Mouse (Mus musculus) gastrocnemius, postnatal 14 days (tissue): ENCODE measurements around the gene Ankrd11. TPM values are rescaled to one million over a fixed set of nuclear protein-coding genes. Genes with fewer than 3 reads are reported as not detected.
"Not testable (repeated sequence)": the region's sequence is repeated elsewhere in the genome, so short reads cannot be mapped to it uniquely, and the experiment has no call there.

Source experiments
- DNase-seq: peaks from one replicate; pipeline ENCODE4 v3.0.0; 2021; ENCODE audit warnings: mixed read lengths
- intact Hi-C: fragments of 180-260 bp; cut with DNase I; formaldehyde crosslinking; loops from one replicate; pipeline ENCODE4 v1.15.1; 2025; ENCODE audit warnings: low total_unique reads
- long read RNA-seq, 2 experiments: library from polyadenylated mRNA; stranded (forward); transcript quantifications; one replicate each; pipeline ENCODE4 v2.0.0; 2021
- total RNA-seq, 2 experiments: library from RNA; stranded (reverse); gene quantifications; 2 replicates each; pipeline ENCODE4 v1.2.3; 2021

Gene Ankrd11
- 10 to 100 TPM; 40.2 to 43.2 TPM for total RNA-seq
- long read RNA-seq, experiment 1, partial matches to known transcripts: 21 of 29 reads
- long read RNA-seq, experiment 1, other reads (novel, unspliced or antisense): 7 of 29 reads
- long read RNA-seq, experiment 2, partial matches to known transcripts: 28 of 34 reads
- long read RNA-seq, experiment 2, other reads (novel, unspliced or antisense): 5 of 34 reads

DNA sequence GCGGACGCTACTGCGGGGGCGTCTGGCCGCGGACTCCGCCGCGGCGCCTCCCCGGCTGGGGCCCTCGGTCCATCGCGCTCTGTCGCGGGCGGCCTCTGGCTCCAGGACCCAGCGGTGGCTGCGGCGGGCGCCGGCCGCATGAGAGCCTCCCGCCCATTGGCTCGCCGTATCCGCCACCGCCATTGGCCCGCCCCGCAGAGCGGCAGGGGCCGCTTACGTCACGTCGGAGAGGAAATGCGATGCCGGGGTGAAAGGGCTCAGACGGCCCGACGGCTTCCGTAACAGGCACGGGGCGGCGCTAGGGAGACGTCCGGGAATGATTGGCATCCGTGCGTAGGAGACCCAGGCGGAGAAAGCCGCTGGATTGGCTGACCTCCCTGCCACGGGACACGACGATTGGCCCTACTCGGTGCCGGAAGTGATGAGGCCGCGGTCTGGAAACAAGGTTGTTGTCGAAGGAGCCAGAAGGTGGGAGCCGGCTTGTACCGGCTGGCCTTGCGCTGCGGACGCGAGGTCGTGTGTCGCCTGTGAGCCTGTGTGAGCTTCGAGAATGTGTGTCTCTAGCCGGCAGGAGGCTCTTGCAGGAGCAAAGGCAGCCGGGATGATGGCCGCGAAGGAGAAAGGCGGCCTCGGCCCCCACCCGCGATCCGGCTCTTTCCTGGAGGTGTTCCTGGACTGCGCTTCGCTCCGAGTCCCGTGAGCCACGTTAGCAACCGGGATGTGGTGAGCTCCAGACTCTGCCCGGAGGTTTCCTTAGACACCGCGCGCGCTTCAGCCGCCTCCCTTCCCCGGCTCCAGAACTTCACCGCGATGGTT lies at the start of gene Ankrd11:
Gene Ankrd11 (minus strand): TSS at position 120 of the 816 bp plus-strand sequence.
- DNase-seq: peak; percentile 100
- intact Hi-C loops: no loop called here

DNA sequence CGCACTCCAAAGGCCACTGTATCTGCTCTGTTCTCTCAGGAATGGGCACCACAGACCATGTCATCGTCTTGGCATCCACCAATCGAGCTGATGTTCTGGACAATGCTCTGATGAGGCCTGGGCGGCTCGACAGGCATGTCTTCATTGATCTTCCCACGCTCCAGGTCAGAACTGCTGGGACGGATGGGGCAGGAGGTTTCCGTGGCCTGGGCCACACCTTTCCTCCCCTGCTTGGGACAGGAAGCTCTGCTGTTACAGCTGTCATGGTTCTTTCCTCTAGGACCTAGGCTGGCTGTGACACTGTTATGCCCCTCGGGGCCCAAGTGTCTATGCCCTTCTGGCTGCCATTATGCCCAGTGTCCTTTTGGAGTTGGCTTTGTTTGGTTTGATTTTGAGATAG lies 45.2 kb upstream of the Ankrd11 start:
- intact Hi-C loops: no loop called here

GRCm38 (mm10) chr8:123083610-123084009 lies 41.5 kb upstream of the Ankrd11 start:
- DNase-seq: no peak
- intact Hi-C loops: no loop called here

More for the DNA sequence above, 45.2 kb upstream of the Ankrd11 start:
- no peak for DNase-seq

- intact Hi-C loops: no loop called here
- DNase-seq: no peak
Measured at GRCm38 (mm10) chr8:123082993-123083392, 40.9 kb upstream of the Ankrd11 start.

GRCm38 (mm10) chr8:123077213-123077612 lies 35.1 kb upstream of the Ankrd11 start:
- no peak for DNase-seq
- intact Hi-C loops: no loop called here

DNA sequence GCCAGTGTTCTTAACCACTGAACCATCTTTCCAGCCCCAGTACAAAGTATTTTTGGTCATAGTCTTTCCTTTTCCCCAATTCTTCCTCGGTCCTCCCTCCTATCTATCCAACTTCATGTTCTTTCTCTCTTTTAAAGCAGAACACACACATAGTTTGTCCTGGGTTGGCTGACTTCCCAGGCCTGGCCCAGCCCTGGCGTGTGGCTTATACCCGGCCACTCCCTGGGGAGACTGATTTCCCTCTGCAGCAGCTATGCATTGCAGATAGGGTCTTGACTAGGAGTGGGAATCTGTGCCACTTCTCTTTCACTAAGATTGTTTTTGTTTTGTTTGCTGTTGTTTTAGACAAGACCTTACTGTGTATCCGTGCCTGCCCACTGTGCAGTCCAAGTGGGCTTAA lies 29.1 kb upstream of the Ankrd11 start:
- DNase-seq: no peak
- intact Hi-C loops: no loop called here

DNA sequence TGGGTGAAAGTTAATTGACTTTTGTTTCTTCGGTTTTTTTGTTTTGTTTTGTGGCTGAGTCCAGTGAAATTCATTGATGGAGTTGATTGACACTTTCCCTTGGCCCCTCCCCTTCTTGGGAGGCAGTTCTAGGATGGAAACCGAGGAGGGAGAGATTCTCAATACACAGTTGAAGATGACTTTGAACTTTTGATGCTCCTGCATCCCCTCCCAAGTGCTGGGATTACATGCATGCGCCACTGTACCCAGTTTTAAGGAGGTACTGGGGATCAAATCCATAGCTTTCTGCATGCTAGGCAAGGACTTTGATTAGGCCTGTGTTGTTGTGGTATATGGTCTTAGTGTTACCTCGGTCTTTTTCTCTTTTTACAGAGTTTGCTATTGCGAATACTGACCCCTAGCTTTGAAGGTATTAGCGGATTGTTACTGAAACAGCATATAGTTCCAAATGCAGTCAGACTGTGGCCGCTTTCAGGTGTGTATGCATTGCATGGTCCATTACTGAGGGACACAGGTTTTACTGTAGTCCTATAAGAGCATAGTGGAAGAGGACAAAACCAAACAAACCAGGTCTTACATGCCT lies 24.1 kb upstream of the Ankrd11 start:
- intact Hi-C loops: no loop called here
- DNase-seq: no peak

GRCm38 (mm10) chr8:123065214-123066100 lies 23.4 kb upstream of the Ankrd11 start:
- DNase-seq: peak; percentile 96

DNA sequence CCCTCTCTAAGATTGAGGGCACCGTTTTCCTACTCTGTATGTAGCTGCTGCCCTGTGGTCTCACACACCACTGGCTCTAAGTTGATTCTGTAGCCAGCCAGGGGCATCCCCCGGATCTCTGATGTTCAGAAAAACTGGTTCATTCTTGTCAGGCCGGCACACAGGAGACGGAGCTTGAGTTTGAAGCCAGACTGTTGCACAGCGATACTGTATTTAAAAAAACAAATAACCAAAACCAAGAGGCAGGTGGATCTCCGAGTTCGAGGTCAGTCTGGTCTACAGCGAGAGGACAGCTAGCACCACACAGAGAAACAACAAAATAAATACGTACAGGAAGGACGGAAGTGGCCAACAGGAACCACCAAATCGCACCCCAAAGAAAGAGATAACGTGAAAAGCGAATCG lies 22.7 kb upstream of the Ankrd11 start:
- peak; percentile 7 for DNase-seq
- intact Hi-C loops: loop anchor here (2.0 kb wide), 1 partner anchor 158 kb away; no protein-coding TSS in a partner anchor

More at GRCm38 (mm10) chr8:123065214-123066100, 23.4 kb upstream of the Ankrd11 start:
- intact Hi-C loops: loop anchor here (2.0 kb wide), 1 partner anchor 159 kb away; no protein-coding TSS in a partner anchor

GRCm38 (mm10) chr8:123064072-123064471 lies 22.0 kb upstream of the Ankrd11 start:
- peak; percentile 12 for DNase-seq
- intact Hi-C loops: loop anchor here (2.0 kb wide), 1 partner anchor 157 kb away; no protein-coding TSS in a partner anchor

GRCm38 (mm10) chr8:123062721-123063120 lies 20.6 kb upstream of the Ankrd11 start, which contains the start of gene Spg7:
Gene Spg7, plus strand, starts transcription at chr8:123062942.
- DNase-seq: no peak
- intact Hi-C loops: no loop called here

DNA sequence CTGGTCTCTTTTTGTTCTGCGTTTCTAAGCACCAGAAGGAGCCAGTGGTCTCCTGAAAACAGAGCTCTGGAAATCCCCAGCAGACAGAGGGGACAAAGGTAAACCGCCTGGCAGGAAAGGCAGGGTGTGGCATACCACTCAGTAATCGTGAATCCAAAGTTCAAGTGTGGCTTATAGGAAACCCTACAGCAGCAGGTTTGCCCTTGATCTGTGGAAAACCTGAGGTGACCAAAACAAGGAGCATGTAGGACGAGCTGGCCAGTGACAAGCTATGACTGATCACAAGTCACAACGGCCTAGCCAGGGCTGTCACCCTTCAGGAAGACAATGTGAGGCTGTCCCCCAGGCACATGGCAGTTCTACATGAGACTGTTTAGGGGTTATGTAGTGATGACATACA lies 9.4 kb upstream of the Ankrd11 start:
- intact Hi-C loops: no loop called here
- no peak for DNase-seq

- intact Hi-C loops: loop anchor here (5.0 kb wide), 1 partner anchor 131 kb away; no protein-coding TSS in a partner anchor
- DNase-seq: no peak
Measured at GRCm38 (mm10) chr8:123048402-123048801, 6.3 kb upstream of the Ankrd11 start.

DNA sequence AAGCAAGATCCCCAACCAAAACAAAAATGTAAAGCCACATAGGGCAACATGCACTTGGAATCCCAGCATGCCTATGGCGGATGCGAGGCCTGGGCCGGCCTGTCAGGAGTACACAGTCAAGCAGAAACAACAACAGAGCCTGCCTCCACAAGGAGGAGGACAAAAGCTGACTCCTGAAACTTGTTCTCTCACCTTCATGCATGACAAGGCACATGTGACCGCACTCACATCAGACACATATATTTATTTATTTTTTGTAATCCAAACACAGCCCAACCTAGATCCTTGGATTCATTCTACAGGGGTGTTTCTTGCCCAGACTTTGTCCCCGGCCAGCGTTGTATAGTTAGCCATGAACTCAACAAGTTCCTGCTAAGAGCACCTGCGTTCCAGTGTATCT lies 5.8 kb upstream of the Ankrd11 start:
- no peak for DNase-seq
- intact Hi-C loops: loop anchor here (5.0 kb wide), 1 partner anchor 131 kb away; no protein-coding TSS in a partner anchor

DNA sequence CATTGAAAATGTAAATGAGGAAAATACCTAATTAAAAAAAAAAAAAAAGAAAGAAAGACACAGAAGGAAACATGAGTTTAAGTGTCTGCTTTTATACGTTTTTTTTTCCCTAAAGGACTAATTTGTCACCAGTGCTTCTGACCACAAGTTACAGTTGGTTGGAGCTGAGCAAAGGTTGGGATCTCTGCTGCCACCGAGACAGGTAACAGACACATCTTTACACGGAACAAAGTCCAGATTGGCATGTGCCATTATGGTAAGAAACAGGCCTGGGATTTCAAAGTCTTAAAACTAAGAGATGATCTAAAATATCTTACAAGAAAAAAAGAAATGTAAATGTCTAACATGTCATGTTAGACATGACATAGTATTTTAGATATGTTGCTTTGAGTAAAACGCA lies 4.6 kb upstream of the Ankrd11 start:
- intact Hi-C loops: loop anchor here (5.0 kb wide), 1 partner anchor 129 kb away; no protein-coding TSS in a partner anchor
- no peak for DNase-seq

GRCm38 (mm10) chr8:123044743-123045425 lies 2.8 kb upstream of the Ankrd11 start:
- intact Hi-C loops: loop anchor here (5.0 kb wide), 1 partner anchor 128 kb away; no protein-coding TSS in a partner anchor
- DNase-seq: not testable (repeated sequence)

GRCm38 (mm10) chr8:123043941-123044340 lies 1.9 kb upstream of the Ankrd11 start:
- DNase-seq: no peak
- intact Hi-C loops: no loop called here

- intact Hi-C loops: no loop called here
- DNase-seq: no peak
Measured at GRCm38 (mm10) chr8:123042974-123043625, 1.0 kb upstream of the Ankrd11 start.
